Mouse (Mus musculus) lung, adult 2 months (tissue): ENCODE data around the gene Pfdn2.

Experiments used
- CTCF ChIP-seq: fragments of 200-500 bp; IDR thresholded peaks from 2 replicates; pipeline ENCODE4 v1.5.1; 2011; ENCODE audit warnings: mild to moderate bottlenecking, low read length, control low read depth; ENCODE audit not compliant: insufficient read depth
- POLR2A ChIP-seq: fragments of 200-500 bp; IDR thresholded peaks from 2 replicates; pipeline ENCODE4 v1.6.1; 2011; ENCODE audit warnings: low read depth, mild to moderate bottlenecking, control low read depth, low read length, borderline replicate concordance; ENCODE audit errors: extremely low read depth

DNA sequence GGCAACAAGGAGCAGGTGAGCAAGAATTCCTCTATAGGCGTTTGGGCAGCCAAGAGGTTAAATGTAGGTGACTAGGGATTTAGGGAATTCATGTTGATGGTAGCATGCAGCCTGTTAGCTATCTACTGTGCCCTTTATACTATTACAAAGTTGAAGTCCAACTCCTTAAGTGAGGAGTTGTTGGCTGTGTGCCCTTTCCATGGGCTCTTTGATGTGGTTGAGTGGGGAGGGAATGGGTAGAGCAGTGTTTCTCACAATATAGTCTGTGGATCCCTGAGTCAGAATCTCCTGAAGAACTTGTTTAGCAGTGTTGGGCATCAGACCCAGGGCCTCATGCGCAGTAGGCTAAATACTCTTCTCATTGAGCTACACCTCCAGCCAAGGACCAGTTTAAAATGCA is 11.3 kb downstream of the Pfdn2 start:
- TF ChIP-seq CTCF (no peak), POLR2A (no peak)
